Mouse (Mus musculus) thymus, postnatal 10 days (tissue): Measurements from ENCODE around the gene Obox8.

ENCODE experiments used
- DNase-seq, 2 experiments: peaks; one replicate each; pipeline ENCODE4 v3.0.0; 2021; ENCODE audit warnings: low spot score in 2 of 2

Gene Obox8

DNA sequence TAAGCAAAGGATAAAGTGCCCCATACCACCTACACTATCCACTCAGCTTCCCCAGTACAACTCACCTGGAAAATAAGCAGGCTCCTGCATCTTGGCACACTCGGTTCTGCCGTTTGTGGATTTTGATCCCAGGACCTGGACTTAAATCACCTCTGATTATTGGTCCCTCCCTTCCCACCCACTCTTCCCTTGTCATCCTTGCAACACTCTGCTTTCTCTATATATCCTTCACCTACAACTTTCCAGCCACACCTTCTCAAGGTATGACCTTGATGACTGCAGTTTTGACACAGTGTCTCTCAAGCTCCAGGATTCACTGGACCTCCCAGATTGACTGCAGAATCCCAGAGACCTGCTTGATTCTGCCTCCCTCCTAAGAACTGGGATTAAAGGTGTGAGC lies at the start of gene Obox8:
Gene Obox8 (minus strand): TSS at position 101 of the 400 bp plus-strand sequence.
- DNase-seq, result no peak

DNA sequence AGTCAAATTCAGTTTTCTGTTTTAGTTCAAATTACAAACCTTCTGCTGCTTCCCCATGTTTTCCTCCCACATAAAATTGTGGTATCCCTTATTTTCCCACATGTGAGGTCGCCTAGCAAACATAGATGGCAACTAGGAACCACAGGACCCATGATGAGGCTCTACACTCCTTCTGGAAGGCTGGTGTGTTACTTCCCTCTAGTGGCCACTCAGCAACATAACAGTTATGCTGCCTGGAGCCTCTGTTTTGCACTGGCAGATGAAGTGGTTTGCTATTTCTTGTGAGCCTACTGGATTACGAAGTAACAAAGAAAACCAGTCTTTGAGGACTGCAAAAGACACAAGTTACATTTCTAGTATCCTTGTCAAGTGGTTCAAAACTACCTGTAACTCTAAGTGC lies 16.1 kb downstream of the Obox8 start:
- no peak for DNase-seq

DNA sequence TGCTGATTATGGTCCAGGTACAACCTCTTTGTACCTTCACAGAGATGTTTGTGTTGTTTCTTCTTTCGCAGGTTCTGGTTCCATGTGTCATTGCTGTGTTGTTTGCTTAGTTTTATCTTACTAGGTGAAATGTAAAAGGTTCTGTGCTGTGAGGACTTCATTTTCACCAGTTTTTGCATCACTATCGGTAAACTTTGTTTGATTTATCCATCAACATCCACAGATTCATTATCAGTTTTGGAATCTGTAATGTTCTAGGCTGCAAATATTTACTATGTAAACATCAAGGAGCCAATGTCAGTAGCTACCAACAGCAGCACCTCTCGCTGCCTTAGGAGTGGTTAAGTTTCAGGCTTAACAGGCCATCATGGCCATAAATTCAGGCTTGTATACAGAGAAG lies 24.7 kb downstream of the Obox8 start:
- DNase-seq, result no peak

- DNase-seq, result no peak
Measured at GRCm38 (mm10) chr7:14307571-14307970, 25.8 kb downstream of the Obox8 start.
